Mouse (Mus musculus) heart, adult 2 months (tissue): ENCODE data around the gene Mgat5.

Experiments used
- CTCF ChIP-seq: fragments of 200-600 bp; IDR thresholded peaks from 2 replicates; pipeline ENCODE4 v1.8.1; 2022; ENCODE audit warnings: antibody characterized with exemption, mild to moderate bottlenecking, moderate library complexity
- POLR2A ChIP-seq: fragments of 200-500 bp; IDR thresholded peaks from 2 replicates; pipeline ENCODE4 v1.6.1; 2011; ENCODE audit warnings: mild to moderate bottlenecking, low read depth, low read length, control low read depth; ENCODE audit not compliant: insufficient read depth

GRCm38 (mm10) chr1:127236396-127236795 lies 31.6 kb downstream of the Mgat5 start:
- TF ChIP-seq CTCF (no peak), POLR2A (no peak)
